Mouse (Mus musculus) megakaryocyte, embryonic 14.5 days (primary cell): ENCODE data around the gene Cox8c.

ENCODE experiments used
- FLI1 ChIP-seq: IDR thresholded peaks from 2 replicates; pipeline ENCODE4 v1.6.1; 2012; ENCODE audit warnings: low read length, inconsistent platforms, mixed read lengths
- GATA1 ChIP-seq: IDR thresholded peaks from 3 replicates; pipeline ENCODE4 v1.6.1; 2012; ENCODE audit warnings: mixed read lengths, low read length, inconsistent platforms, borderline replicate concordance

GRCm38 (mm10) chr12:102908191-102908590 is 9.1 kb downstream of the Cox8c start:
- no peak for TF ChIP-seq GATA1
- no peak for TF ChIP-seq FLI1
